In the genomic region with DNA sequence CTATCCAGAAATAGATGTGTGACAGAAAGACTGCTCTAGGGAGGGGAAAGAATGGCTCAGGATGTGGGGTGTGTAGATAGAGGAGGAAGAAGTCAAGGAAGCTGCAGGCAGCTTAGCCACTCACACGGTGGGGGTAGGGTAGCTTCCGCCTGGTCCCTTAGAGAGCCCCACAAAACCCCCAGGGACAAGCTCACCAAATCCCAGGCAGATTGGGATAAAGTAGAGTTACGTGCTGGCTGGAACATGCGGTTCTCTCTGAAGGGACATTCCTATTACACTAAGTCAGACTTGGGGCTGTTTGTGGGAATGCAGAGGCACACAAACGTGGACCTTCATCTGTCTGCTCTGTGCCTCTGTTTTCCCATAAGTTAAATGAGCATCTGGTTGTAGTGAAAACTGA, we compare ENCODE assay signal across 14 mouse cellular contexts. TPM values are rescaled to one million over a fixed set of nuclear protein-coding genes. Genes with fewer than 3 reads are reported as not detected.
DNase-seq lines count a peak whose midpoint lies in the region; ATAC-seq and TF ChIP-seq lines count a peak whose summit lies in the region.
"Had no signal": no experiment of that assay in that cellular context is flagged by ENCODE, and none has a peak within 500 bp of the region (broad histone marks: within the 10 kb centered on the region; RNA-seq: fewer than 3 reads in every experiment).

No protein-coding gene starts in this region.

- H3K27ac ChIP-seq in left cerebral cortex, adult 2 months: 0 out of 2 replicates have a peak overlapping the region, but pooled peaks have one; percentile 8
- H3K27ac ChIP-seq in embryonic facial prominence, embryonic 14.5 days (replicated peaks; ENCODE audit: low read depth, low read length): peak overlapping the region; percentile 40; the same call in 1 of the 2 replicates
- H3K27ac ChIP-seq in intestine, embryonic 16.5 days (ENCODE audit: low read length): peak overlapping the region; percentile 60
- H3K27ac ChIP-seq: embryonic facial prominence, embryonic 12.5 days; neural tube, embryonic 12.5 days had no signal

- DNase-seq in left cerebral cortex, adult 2 months (ENCODE audit: extremely low spot score in 1 of 2, low spot score in 2 of 2): no peak
- no peak for DNase-seq in left cerebral cortex, postnatal 36 days (ENCODE audit: low spot score in 2 of 2)
- peak; percentile 40 for DNase-seq in embryonic facial prominence, embryonic 14.5 days (ENCODE audit: low spot score)
- peak; percentile 68 to 78 for DNase-seq in heart, adult 9 months (ENCODE audit: low spot score in 2 of 2)
- DNase-seq in layer of hippocampus, adult 9-10 months (ENCODE audit: low spot score): no peak
- DNase-seq in layer of hippocampus, adult 11-12 months (ENCODE audit: low spot score): no peak
- no peak for DNase-seq in layer of hippocampus, adult 9-11 months
- DNase-seq: cerebellum, adult 8-10 months; right cerebral cortex, adult 18-20 months; thymus, adult 2 months had no signal

- no peak for TF ChIP-seq CTCF in left cerebral cortex, adult 2 months (IDR thresholded peaks at IDR 0.05)

- no peaks in the 10 kb centered on the region for H3K9me3 ChIP-seq in embryonic facial prominence, embryonic 14.5 days (ENCODE audit: control insufficient read depth, low read length)
- no peaks in the 10 kb centered on the region for H3K9me3 ChIP-seq in intestine, embryonic 16.5 days (ENCODE audit: control insufficient read depth, low read length)
- H3K9me3 ChIP-seq: embryonic facial prominence, embryonic 12.5 days; neural tube, embryonic 12.5 days had no signal

- no peak overlapping the region for H3K4me3 ChIP-seq in left cerebral cortex, adult 2 months
- no peak overlapping the region for H3K4me3 ChIP-seq in embryonic facial prominence, embryonic 14.5 days (ENCODE audit: low read depth, low read length)
- no peak overlapping the region for H3K4me3 ChIP-seq in intestine, embryonic 16.5 days (ENCODE audit: low read length)
- H3K4me3 ChIP-seq: embryonic facial prominence, embryonic 12.5 days; neural tube, embryonic 12.5 days had no signal

- ATAC-seq in embryonic facial prominence, embryonic 14.5 days (ENCODE audit: low read depth): peak; percentile 23; the same call in 1 of the 2 replicates
- ATAC-seq in intestine, embryonic 16.5 days: peak; percentile 45
- ATAC-seq: inflammation-experienced regulatory T-cells, adult 6 months had no signal

- H3K4me2 ChIP-seq in embryonic facial prominence, embryonic 14.5 days (ENCODE audit: low read depth, low read length): no peak overlapping the region
- 0 out of 2 replicates have a peak overlapping the region, but pooled peaks have one; percentile 0 for H3K4me2 ChIP-seq in intestine, embryonic 16.5 days (ENCODE audit: low read depth, low read length)
- H3K4me2 ChIP-seq: embryonic facial prominence, embryonic 12.5 days; neural tube, embryonic 12.5 days had no signal

- H3K9ac ChIP-seq in embryonic facial prominence, embryonic 14.5 days (ENCODE audit: low read depth, low read length): no peak overlapping the region
- H3K9ac ChIP-seq in intestine, embryonic 16.5 days (ENCODE audit: low read depth, low read length): no peak overlapping the region
- H3K9ac ChIP-seq: embryonic facial prominence, embryonic 12.5 days; neural tube, embryonic 12.5 days had no signal

- peaks cover 12% of the 10 kb centered on the region; the same call in 1 of the 2 replicates for H3K36me3 ChIP-seq in embryonic facial prominence, embryonic 14.5 days (ENCODE audit: control insufficient read depth, insufficient read depth, low read length)
- H3K36me3 ChIP-seq in intestine, embryonic 16.5 days (ENCODE audit: control insufficient read depth, insufficient read depth, low read length): peaks cover 3% of the 10 kb centered on the region; the same call in 1 of the 2 replicates
- H3K36me3 ChIP-seq: embryonic facial prominence, embryonic 12.5 days; neural tube, embryonic 12.5 days had no signal

- H3K27me3 ChIP-seq in embryonic facial prominence, embryonic 14.5 days (replicated peaks; ENCODE audit: control insufficient read depth, insufficient read depth, low read length): no peaks in the 10 kb centered on the region
- no peaks in the 10 kb centered on the region for H3K27me3 ChIP-seq in intestine, embryonic 16.5 days (replicated peaks; ENCODE audit: control insufficient read depth, insufficient read depth, low read length)
- H3K27me3 ChIP-seq: embryonic facial prominence, embryonic 12.5 days; neural tube, embryonic 12.5 days had no signal

- WGBS in embryonic facial prominence, embryonic 14.5 days: 47% methylated on average over 5 of the region's 5 CpGs
- 61% methylated on average over 5 of the region's 5 CpGs for WGBS in intestine, embryonic 16.5 days

- peaks cover 35% of the 10 kb centered on the region for H3K4me1 ChIP-seq in embryonic facial prominence, embryonic 14.5 days (ENCODE audit: control insufficient read depth, insufficient read depth, low read length)
- H3K4me1 ChIP-seq in intestine, embryonic 16.5 days (ENCODE audit: control insufficient read depth, insufficient read depth, low read length): peaks cover 48% of the 10 kb centered on the region

- intact Hi-C loops in left cerebral cortex, adult 2 months (cut with DNase I): no loop called here
- intact Hi-C loops in left cerebral cortex, postnatal 36 days (cut with DNase I): no loop called here

RNA-seq across cellular contexts. Expression of gene Limd1, which starts 12.4 kb away (rescaled TPM):
- 1 to 10 TPM; 6.2 to 7.8 TPM for total RNA-seq in left cerebral cortex, adult 2 months (2021)
- 1 to 10 TPM; 6.2 to 6.8 TPM for total RNA-seq in left cerebral cortex, postnatal 36 days (2021)
- 54.0 and 56.5 TPM in 2 replicates for polyA plus RNA-seq in embryonic facial prominence, embryonic 14.5 days (2014; fragmentation: Nextera tagmentation; extraction: Ambion mirVana)
- polyA plus RNA-seq in intestine, embryonic 16.5 days (2015; fragmentation: Nextera tagmentation; extraction: Ambion mirVana): 51.5 and 55.7 TPM in 2 replicates

RNA-seq across cellular contexts. Expression of gene Sacm1l, which starts 38.6 kb away (rescaled TPM):
- 10 to 100 TPM; 62.2 to 62.3 TPM for total RNA-seq in left cerebral cortex, adult 2 months (2021)
- 10 to 100 TPM; 52.8 to 60.8 TPM for total RNA-seq in left cerebral cortex, postnatal 36 days (2021)
- polyA plus RNA-seq in embryonic facial prominence, embryonic 14.5 days (2014; fragmentation: Nextera tagmentation; extraction: Ambion mirVana): 52.2 and 53.3 TPM in 2 replicates
- 74.4 and 87.4 TPM in 2 replicates for polyA plus RNA-seq in intestine, embryonic 16.5 days (2015; fragmentation: Nextera tagmentation; extraction: Ambion mirVana)

Comparison
In these comparisons a context has a peak if more than half of its experiments do, and no peak if none do; other contexts are left out.
1. DNase-seq: peak in embryonic facial prominence, embryonic 14.5 days (single experiment) and heart, adult 9 months (2 of 2); none in left cerebral cortex, adult 2 months (0 of 2), left cerebral cortex, postnatal 36 days (0 of 2), layer of hippocampus, adult 9-10 months (single experiment), layer of hippocampus, adult 11-12 months (single experiment) and layer of hippocampus, adult 9-11 months (single experiment).
2. H3K27ac ChIP-seq: peak in every context shown above with its lines; median percentile 60 in intestine, embryonic 16.5 days; 40 in embryonic facial prominence, embryonic 14.5 days; 8 in left cerebral cortex, adult 2 months.